Mouse (Mus musculus): ENCODE measurements around the gene Bmi1.

Bmi1 gene

GRCm38 (mm10) chr2:18688708-18689063 is 11.9 kb downstream of the Bmi1 start:
- DNase-seq: no peak

GRCm38 (mm10) chr2:18689064-18689921 is 12.5 kb downstream of the Bmi1 start:
- peak; percentile 51 for DNase-seq

GRCm38 (mm10) chr2:18690055-18690691 is 13.4 kb downstream of the Bmi1 start:
- DNase-seq: no peak

DNA sequence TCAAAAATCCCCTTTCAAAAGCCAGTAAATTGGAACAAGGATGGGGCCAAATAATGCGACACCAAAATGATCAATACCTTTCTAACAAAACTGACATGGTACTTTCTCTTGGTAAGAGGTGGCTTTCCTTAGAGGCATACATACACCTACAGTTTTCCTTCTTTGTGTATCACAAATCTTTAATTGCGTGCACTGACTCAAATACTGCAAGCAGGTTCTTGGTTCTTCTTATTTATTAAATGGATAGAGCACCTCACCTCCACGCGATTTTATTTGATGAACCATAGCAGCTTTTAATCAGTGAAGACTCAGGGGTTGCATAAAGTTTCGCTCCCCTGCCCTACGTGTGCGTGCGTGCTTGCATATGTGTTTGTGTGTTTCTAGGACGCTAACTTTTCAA is 13.9 kb downstream of the Bmi1 start:
- DNase-seq: no peak

DNA sequence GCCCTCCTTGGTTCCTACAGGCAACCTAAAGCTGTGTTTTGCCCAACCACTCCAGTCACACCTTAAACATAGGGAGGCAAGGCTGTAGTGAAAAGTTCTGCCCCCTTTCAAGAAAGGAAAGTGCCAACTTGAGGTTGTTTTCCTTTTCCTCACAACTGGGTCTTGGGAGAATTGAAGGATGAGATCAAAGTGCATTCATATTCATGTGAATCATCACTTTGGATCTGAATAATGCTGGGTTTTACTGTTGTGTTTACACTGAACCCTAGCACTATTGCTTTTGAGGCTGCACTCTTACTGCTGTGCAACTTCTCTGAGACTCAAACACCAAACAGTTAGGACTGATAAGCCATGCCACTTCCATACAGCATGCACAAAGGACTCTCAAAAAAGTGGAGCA is 15.2 kb downstream of the Bmi1 start:
- DNase-seq: no peak

GRCm38 (mm10) chr2:18692548-18692947 is 15.7 kb downstream of the Bmi1 start:
- DNase-seq: no peak

DNA sequence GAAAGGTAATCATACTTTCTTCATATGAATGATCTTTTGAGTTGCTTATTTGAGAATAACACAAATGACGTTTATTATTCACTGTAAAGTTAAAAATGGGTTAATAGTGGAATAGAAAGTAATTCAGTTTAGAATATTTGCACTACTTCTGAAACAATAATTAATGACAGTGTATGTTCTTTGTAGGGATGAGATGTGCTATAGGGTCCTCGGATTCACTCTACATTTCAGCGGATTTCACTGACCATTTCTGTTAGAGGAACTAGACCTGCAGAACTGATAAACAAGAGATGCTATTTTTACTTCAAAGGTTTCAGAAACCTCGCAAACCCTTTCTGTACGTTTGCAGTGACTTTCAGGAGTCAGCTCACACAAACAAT is 16.7 kb downstream of the Bmi1 start:
- DNase-seq: peak; percentile 39

DNA sequence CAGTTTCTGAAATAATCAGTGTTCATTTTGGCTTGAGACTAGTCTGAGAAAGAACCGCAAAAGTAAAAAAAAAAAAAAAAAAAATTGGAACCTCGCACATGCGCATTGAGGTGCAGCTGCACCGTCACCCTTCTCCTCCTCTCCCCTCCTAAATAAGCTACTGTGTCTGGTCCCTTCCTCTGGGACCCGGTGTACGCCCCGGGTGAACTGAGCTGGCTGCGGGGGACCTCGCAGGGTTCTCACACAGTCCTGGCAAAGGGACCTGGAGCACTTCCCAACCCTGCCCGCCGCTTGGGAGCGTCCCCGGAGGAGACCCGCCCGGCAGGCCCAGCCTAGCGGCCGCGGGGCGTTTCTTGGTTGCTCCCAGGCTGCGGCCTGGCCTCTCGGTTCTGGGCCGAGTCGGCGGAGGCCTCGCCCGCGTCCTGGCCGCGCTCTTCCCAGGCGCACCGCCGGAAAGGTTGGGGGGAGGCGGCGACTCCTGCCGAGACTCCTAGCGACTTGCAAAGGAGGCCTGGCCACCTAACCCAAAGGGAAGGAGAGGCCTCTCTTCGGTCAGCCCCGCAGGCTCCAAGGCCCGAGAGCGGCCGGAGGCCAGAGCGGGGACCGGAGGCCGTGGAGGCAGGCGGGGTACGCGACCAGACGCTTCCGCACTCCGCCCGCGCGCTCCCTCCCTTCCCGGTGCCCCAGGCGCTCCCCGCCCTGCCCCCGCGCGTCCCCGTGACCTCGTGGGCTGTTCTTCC is 17.2 kb downstream of the Bmi1 start, which contains the start of gene Spag6:
Gene Spag6, plus strand, starts transcription at position 162 of the 740 bp plus-strand sequence.
- DNase-seq: peak; percentile 84

DNA sequence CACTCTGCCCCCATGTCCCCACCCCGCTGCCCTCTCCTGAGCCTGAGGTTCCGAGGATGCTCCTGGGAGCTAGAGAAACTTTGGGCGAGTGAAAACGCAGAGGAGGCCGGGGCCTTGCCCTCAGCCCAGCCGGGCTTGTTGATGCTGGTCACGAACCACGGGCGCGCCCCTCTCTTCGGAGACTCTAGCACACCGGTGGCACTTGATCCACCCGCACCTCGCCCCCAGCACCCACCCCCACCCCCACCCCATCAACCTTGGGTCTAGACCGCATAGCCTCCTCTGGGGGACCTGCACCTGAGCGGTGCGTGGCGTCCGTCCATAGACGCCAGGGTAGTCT is 17.8 kb downstream of the Bmi1 start:
- no peak for DNase-seq

DNA sequence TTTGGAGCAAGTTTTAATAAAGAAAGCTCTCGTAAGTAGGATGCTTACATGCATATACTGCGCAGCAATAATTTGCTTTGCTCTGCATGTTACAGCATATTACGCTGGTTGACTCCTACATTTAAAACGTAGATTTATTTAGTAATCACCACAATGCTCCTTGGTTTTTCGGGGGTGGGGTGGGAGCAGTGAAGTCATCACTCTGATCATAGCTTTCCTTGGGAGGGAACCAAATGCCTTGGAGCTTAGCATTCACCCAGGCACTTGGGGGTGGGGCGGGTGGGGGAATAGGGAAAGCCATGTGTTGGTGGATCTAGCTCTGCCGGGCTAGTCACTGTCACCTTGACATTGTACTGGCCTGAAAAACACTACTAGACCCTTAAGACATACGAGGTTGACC is 18.3 kb downstream of the Bmi1 start:
- DNase-seq: no peak

GRCm38 (mm10) chr2:18695629-18696150 is 18.9 kb downstream of the Bmi1 start:
- DNase-seq: no peak

GRCm38 (mm10) chr2:18697591-18698244 is 20.9 kb downstream of the Bmi1 start:
- DNase-seq: no peak

GRCm38 (mm10) chr2:18698663-18699385 is 22.0 kb downstream of the Bmi1 start:
- no peak for DNase-seq

- no peak for DNase-seq
Measured at GRCm38 (mm10) chr2:18699401-18699990, 22.7 kb downstream of the Bmi1 start.

- no peak for DNase-seq
Measured at GRCm38 (mm10) chr2:18710356-18710755, 33.5 kb downstream of the Bmi1 start.

DNA sequence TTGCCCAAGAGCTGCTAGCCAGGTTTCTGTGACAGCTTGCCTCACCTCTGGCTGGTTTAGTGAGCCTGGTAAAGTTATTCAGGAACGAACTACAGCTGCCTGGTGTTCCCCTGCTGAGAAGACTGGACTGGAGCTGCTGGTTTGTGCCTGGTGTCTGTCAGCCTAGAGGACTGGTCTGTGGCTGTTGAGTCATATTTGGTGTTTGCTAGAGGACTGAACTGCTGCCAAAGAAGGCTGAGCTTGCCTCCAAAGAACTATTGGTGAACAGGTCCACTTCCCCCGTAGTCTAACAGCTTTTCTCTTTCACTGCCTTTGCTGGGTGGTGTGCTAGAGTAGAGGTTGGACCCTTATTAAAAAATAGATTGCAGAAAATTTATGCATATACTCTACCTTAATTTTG is 36.3 kb downstream of the Bmi1 start:
- no peak for DNase-seq

- no peak for DNase-seq
Measured at GRCm38 (mm10) chr2:18714337-18714736, 37.5 kb downstream of the Bmi1 start.

DNA sequence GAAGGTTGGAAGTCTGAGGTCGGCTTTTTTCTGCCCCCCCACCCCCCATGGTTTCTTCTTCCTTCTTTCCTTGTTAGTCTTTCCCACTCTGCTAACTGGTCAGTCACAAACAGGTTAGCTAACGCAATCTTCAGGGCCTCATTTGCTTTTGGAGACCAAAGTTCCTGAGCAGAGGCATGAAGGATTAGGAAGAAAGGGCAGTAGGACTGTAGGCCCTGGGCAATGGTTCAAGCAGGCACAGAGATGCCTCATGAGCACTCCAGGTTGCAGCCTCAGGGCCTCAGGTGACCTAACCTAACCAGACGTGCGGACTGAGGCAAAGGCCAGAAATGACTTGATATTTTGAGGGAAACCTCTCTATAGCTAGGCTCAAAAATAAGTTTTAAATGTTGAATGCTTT is 41.7 kb downstream of the Bmi1 start:
- no peak for DNase-seq

DNA sequence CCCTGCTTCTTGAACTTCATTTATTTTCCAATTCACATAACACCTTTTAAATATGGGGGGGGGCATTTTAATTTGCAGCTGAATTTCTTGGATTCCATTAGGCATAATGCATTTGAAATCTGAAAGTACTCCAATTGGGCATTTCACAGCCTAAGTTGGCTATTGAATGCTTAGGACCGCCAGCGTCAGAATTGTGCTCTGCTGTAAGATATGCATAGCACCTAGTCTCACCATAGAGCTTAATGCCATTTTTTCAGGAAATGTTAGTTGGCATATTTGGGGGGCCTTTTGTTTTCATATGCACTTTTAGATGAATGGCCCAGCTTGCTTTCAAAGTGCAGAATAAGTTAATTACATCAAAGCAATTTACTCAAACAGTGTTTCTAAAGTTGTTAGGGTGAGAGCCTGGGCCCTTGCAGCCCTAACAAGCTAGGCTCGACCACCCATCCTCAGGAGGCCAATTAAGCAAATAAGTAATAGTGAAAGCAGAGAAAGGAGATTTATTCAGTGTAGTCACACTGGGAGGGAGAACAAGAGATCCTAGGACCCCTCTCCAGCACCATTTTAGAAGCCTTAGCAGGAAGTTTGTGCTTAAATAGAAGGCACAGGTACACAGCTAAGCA is 45.5 kb downstream of the Bmi1 start:
- no peak for DNase-seq

DNA sequence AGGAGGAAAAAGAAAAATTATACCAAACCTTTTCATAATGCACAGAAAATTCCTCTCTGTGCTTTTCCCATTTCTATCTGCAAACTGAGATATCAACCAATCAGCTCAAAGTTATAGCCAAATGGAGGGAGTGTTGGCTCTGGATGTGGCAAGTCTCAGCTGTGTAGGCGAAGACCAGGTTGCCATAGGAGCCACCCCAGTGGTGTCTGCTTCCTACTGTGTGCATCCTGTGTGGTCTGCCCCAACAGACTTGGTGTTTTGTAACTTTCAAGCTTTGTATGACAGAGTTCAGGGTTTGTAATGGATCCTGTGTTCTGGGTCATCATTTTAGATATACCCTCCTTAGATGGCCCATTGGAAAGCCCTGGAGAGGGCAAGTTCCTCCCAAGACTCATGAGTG is 47.6 kb downstream of the Bmi1 start:
- DNase-seq: no peak

GRCm38 (mm10) chr2:18725880-18726279 is 49.1 kb downstream of the Bmi1 start:
- no peak for DNase-seq

GRCm38 (mm10) chr2:18731718-18732117 is 54.9 kb downstream of the Bmi1 start:
- no peak for DNase-seq

All from cerebellum, adult 8-10 months (tissue).